Mouse (Mus musculus): ENCODE results near the gene Ilkap. TPM values are rescaled to one million over a fixed set of nuclear protein-coding genes. Genes with fewer than 3 reads are reported as not detected.

Ilkap gene
- polyA plus RNA-seq, 1 experiment: 84.0 TPM

DNA sequence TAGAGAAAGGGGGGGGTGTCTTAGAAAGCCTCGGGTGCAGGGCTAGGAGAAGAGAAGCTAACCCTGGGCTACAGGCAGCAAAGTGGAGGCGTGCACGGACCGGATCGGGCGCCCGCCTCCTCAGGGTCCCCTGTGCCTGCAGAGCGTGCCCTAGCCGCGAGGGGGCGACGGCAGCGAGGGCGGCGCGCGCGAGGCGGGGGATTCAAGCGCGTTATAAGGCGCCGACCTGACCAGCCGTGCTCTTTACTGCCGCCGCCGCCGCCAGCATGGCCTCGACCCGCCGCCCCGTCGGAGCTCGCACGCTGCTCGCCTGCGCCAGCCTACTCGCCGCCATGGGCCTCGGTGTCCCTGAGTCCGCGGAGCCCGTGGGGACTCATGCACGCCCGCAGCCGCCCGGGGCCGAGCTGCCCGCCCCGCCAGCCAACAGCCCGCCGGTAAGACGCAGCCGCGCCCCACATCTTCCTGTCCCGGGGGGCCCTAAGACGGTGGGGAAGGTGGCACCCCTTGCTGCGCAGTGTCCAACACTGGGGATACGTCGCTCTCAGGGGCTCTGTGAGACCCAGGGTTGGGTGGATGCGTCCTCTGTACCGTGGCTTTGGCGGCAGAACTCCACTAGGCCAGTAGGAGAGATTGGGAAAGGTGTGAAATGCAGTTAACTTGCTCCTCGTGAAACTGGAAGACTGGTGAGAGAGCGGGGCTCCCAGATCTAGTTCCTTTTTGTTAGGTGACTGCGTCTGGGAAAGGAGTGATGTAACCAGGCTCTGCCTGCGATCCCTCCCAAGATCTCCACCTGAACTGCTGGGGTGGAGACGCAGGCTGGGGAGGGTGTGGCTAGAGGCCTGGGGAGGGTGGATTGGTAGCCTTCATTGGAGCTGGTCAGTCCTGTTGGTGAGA is 32.2 kb downstream of the Ilkap start, which contains the start of gene Erfe:
Erfe (plus strand) TSS at position 216 of the 894 bp plus-strand sequence.
- Histone ChIP-seq H3K27ac (ENCODE audit: insufficient read depth, low read length) (no peak within 1 kb of the TSS), H3K4me3 (ENCODE audit: insufficient read depth, low read length) (no peak within 1 kb of the TSS), H3K4me1 (ENCODE audit: control insufficient read depth, insufficient read depth, low read length) (no peaks in the 10 kb centered on the region)
- TF ChIP-seq CTCF (IDR thresholded peaks at IDR 0.05; ENCODE audit: extremely low read depth, insufficient read depth, low read length): no peak

- Histone ChIP-seq H3K27ac (ENCODE audit: insufficient read depth, low read length) (no peak overlapping the region), H3K4me1 (ENCODE audit: control insufficient read depth, insufficient read depth, low read length) (no peaks in the 10 kb centered on the region), H3K4me3 (ENCODE audit: insufficient read depth, low read length) (no peak overlapping the region)
- no peak for TF ChIP-seq POLR2A (IDR thresholded peaks at IDR 0.05; ENCODE audit: extremely low read depth, insufficient read depth, low read length)
- TF ChIP-seq CTCF (IDR thresholded peaks at IDR 0.05; ENCODE audit: extremely low read depth, insufficient read depth, low read length): no peak
Measured at GRCm38 (mm10) chr1:91365816-91366214, 32.8 kb downstream of the Ilkap start.

- no peak overlapping the region for H3K27ac ChIP-seq (ENCODE audit: insufficient read depth, low read length)
- TF ChIP-seq POLR2A (IDR thresholded peaks at IDR 0.05; ENCODE audit: extremely low read depth, insufficient read depth, low read length) (no peak), CTCF (IDR thresholded peaks at IDR 0.05; ENCODE audit: extremely low read depth, insufficient read depth, low read length) (no peak)
- no peaks in the 10 kb centered on the region for H3K4me1 ChIP-seq (ENCODE audit: control insufficient read depth, insufficient read depth, low read length)
- no peak overlapping the region for H3K4me3 ChIP-seq (ENCODE audit: insufficient read depth, low read length)
Measured at GRCm38 (mm10) chr1:91364822-91365644, 33.6 kb downstream of the Ilkap start.

GRCm38 (mm10) chr1:91362113-91362512 is 36.5 kb downstream of the Ilkap start:
- no peak for TF ChIP-seq POLR2A (IDR thresholded peaks at IDR 0.05; ENCODE audit: extremely low read depth, insufficient read depth, low read length)
- no peak for TF ChIP-seq CTCF (IDR thresholded peaks at IDR 0.05; ENCODE audit: extremely low read depth, insufficient read depth, low read length)
- H3K27ac ChIP-seq (ENCODE audit: insufficient read depth, low read length): no peak overlapping the region
- H3K4me3 ChIP-seq (ENCODE audit: insufficient read depth, low read length): no peak overlapping the region
- H3K4me1 ChIP-seq (ENCODE audit: control insufficient read depth, insufficient read depth, low read length): no peaks in the 10 kb centered on the region

- Histone ChIP-seq H3K4me1 (ENCODE audit: control insufficient read depth, insufficient read depth, low read length) (peaks cover 1% of the 10 kb centered on the region; the same call in 1 of the 2 replicates), H3K27ac (ENCODE audit: insufficient read depth, low read length) (no peak overlapping the region), H3K4me3 (ENCODE audit: insufficient read depth, low read length) (no peak overlapping the region)
- TF ChIP-seq CTCF (IDR thresholded peaks at IDR 0.05; ENCODE audit: extremely low read depth, insufficient read depth, low read length) (no peak), POLR2A (IDR thresholded peaks at IDR 0.05; ENCODE audit: extremely low read depth, insufficient read depth, low read length) (no peak)
Measured at GRCm38 (mm10) chr1:91356105-91356504, 42.5 kb downstream of the Ilkap start.

DNA sequence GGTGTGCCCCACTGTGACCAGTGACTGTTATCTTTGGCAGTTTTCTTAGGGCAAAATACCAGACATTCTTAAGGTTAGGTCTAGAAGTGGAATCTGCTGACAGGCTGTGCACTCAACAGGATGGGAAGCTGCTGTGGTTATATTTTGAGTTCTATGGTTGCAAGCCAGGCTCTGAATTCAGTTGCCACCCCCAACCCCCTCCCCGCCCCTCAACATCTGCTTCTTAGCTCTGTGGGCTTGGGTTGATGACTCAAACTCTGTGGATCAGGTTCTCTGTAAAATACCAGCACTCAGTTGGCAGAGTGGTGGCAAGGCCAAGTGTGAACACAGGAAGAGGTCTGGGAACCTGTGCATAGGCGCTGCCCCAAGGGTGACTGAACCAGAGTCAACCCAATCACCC is 46.3 kb downstream of the Ilkap start:
- Histone ChIP-seq H3K4me1 (ENCODE audit: control insufficient read depth, insufficient read depth, low read length) (peaks cover 6% of the 10 kb centered on the region), H3K27ac (ENCODE audit: insufficient read depth, low read length) (no peak overlapping the region), H3K4me3 (ENCODE audit: insufficient read depth, low read length) (no peak overlapping the region)
- TF ChIP-seq POLR2A (IDR thresholded peaks at IDR 0.05; ENCODE audit: extremely low read depth, insufficient read depth, low read length) (no peak), CTCF (IDR thresholded peaks at IDR 0.05; ENCODE audit: extremely low read depth, insufficient read depth, low read length) (no peak)

DNA sequence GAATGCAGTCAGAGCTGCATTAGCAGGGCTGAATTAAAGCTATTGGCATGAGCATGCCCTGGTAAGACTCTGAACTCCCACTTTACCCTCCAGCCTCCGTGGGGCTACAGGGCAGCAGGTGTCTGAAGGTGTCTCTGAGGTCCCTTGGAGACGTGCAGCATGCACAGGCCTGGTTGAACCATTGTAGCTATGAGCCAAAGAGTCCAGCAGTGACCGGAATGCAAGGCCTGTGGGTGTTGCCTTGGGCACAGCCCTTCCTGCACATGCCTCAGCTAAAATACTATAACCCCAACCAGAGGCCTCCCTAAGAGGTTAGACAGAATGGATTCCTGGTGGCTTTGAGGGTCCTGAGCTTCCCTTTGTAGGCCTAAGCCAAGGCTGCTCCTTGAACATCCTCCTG is 47.4 kb downstream of the Ilkap start:
- TF ChIP-seq CTCF (IDR thresholded peaks at IDR 0.05; ENCODE audit: extremely low read depth, insufficient read depth, low read length) (no peak), POLR2A (IDR thresholded peaks at IDR 0.05; ENCODE audit: extremely low read depth, insufficient read depth, low read length) (no peak)
- Histone ChIP-seq H3K4me3 (ENCODE audit: insufficient read depth, low read length) (no peak overlapping the region), H3K27ac (ENCODE audit: insufficient read depth, low read length) (no peak overlapping the region), H3K4me1 (ENCODE audit: control insufficient read depth, insufficient read depth, low read length) (peaks cover 6% of the 10 kb centered on the region)

- Histone ChIP-seq H3K27ac (ENCODE audit: insufficient read depth, low read length) (no peak within 1 kb of the TSS), H3K4me3 (ENCODE audit: insufficient read depth, low read length) (no peak within 1 kb of the TSS), H3K4me1 (ENCODE audit: control insufficient read depth, insufficient read depth, low read length) (peaks cover 6% of the 10 kb centered on the region)
- TF ChIP-seq CTCF (IDR thresholded peaks at IDR 0.05; ENCODE audit: extremely low read depth, insufficient read depth, low read length) (no peak), POLR2A (IDR thresholded peaks at IDR 0.05; ENCODE audit: extremely low read depth, insufficient read depth, low read length) (no peak)
Measured at GRCm38 (mm10) chr1:91350841-91351240, 47.8 kb downstream of the Ilkap start, which contains the start of gene Klhl30. Gene Klhl30, plus strand, starts transcription at chr1:91351016.

- Histone ChIP-seq H3K27ac (ENCODE audit: insufficient read depth, low read length) (no peak overlapping the region), H3K4me3 (ENCODE audit: insufficient read depth, low read length) (no peak overlapping the region), H3K4me1 (ENCODE audit: control insufficient read depth, insufficient read depth, low read length) (peaks cover 4% of the 10 kb centered on the region; the same call in 1 of the 2 replicates)
- peak; percentile 93 for TF ChIP-seq CTCF (IDR thresholded peaks at IDR 0.05; ENCODE audit: extremely low read depth, insufficient read depth, low read length)
- TF ChIP-seq POLR2A (IDR thresholded peaks at IDR 0.05; ENCODE audit: extremely low read depth, insufficient read depth, low read length): no peak
Measured at GRCm38 (mm10) chr1:91346892-91347291, 51.7 kb downstream of the Ilkap start.
